Mouse (Mus musculus): ENCODE data around the gene Por. TPM values are rescaled to one million over a fixed set of nuclear protein-coding genes. Genes with fewer than 3 reads are reported as not detected.

The Por gene
- total RNA-seq, 1 experiment = 125 TPM

DNA sequence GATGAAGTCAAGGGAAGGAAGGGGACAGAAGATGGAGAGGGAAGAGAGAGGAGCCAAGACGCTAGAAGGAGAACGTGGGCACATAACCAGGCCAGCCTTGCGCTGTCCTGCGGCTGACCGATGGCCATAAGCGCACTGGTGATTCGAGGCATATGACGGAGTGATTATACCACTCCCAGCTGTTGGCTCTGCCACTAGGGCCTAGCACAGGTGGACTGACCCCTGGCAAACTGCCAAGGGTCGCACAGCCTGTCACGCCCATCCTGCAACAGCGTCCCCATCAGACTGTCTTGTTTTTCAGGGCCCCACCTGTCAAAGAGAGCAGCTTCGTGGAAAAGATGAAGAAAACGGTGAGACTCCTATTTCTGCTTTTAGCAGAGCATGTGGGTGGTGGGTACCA, 58.5 kb downstream of the Por start:
- no peak overlapping the region for H3K4me3 ChIP-seq (ENCODE audit: insufficient read depth in 1 of 2, low read depth in 1 of 2, low read length in 2 of 2, poor library complexity in 1 of 2, severe bottlenecking in 1 of 2)
- DNase-seq (ENCODE audit: low read depth, low spot score) = no peak
- in situ Hi-C loops (cut with MboI; ENCODE audit: low sequenced_read_pairs in 2 of 2, unreplicated experiment in 2 of 2) = no loop called here
- H3K9me3 ChIP-seq (ENCODE audit: control insufficient read depth, insufficient read depth, low read depth, low read length) = no peaks in the 10 kb centered on the region
- H3K9ac ChIP-seq (ENCODE audit: insufficient read depth, low read depth, low read length, poor library complexity, severe bottlenecking) = no peak overlapping the region
- no peak overlapping the region for H3K27ac ChIP-seq (ENCODE audit: insufficient read depth, low read depth, low read length, poor library complexity, severe bottlenecking)
- peaks cover 43% of the 10 kb centered on the region for H3K36me3 ChIP-seq (ENCODE audit: control insufficient read depth, insufficient read depth, low read length, poor library complexity, severe bottlenecking)
- H3K4me1 ChIP-seq (ENCODE audit: control insufficient read depth in 2 of 2, insufficient read depth in 2 of 2, low read length in 2 of 2, poor library complexity in 1 of 2) = peaks cover 0 to 18% of the 10 kb centered on the region in 2 experiments; a peak in 2 of 4 replicates
- TF ChIP-seq ZC3H11A (IDR thresholded peaks at IDR 0.05; ENCODE audit: borderline replicate concordance, low read depth, low read length) = no peak
- TF ChIP-seq CHD2 (IDR thresholded peaks at IDR 0.05; ENCODE audit: low read depth, low read length) = no peak
- TF ChIP-seq ZNF384 (IDR thresholded peaks at IDR 0.05; ENCODE audit: low read depth, low read length) = no peak
- no peak for TF ChIP-seq HCFC1 (IDR thresholded peaks at IDR 0.05; ENCODE audit: borderline replicate concordance, insufficient read depth, low read length)
- no peak for TF ChIP-seq MAFK (IDR thresholded peaks at IDR 0.05; ENCODE audit: insufficient read depth, low read depth, low read length)

- no peak for TF ChIP-seq HCFC1 (IDR thresholded peaks at IDR 0.05; ENCODE audit: borderline replicate concordance, insufficient read depth, low read length)
- TF ChIP-seq CHD2 (IDR thresholded peaks at IDR 0.05; ENCODE audit: low read depth, low read length) = no peak
- TF ChIP-seq ZNF384 (IDR thresholded peaks at IDR 0.05; ENCODE audit: low read depth, low read length) = no peak
- TF ChIP-seq MAFK (IDR thresholded peaks at IDR 0.05; ENCODE audit: insufficient read depth, low read depth, low read length) = no peak
- TF ChIP-seq ZC3H11A (IDR thresholded peaks at IDR 0.05; ENCODE audit: borderline replicate concordance, low read depth, low read length) = no peak
- Histone ChIP-seq H3K4me1 (ENCODE audit: control insufficient read depth in 2 of 2, insufficient read depth in 2 of 2, low read length in 2 of 2, poor library complexity in 1 of 2) (peaks cover under 1 to 20% of the 10 kb centered on the region in 2 experiments; a peak in 3 of 4 replicates), H3K36me3 (ENCODE audit: control insufficient read depth, insufficient read depth, low read length, poor library complexity, severe bottlenecking) (peaks cover 49% of the 10 kb centered on the region), H3K9ac (ENCODE audit: insufficient read depth, low read depth, low read length, poor library complexity, severe bottlenecking) (no peak overlapping the region), H3K9me3 (ENCODE audit: control insufficient read depth, insufficient read depth, low read depth, low read length) (no peaks in the 10 kb centered on the region), H3K27ac (ENCODE audit: insufficient read depth, low read depth, low read length, poor library complexity, severe bottlenecking) (no peak overlapping the region), H3K4me3 (ENCODE audit: insufficient read depth in 1 of 2, low read depth in 1 of 2, low read length in 2 of 2, poor library complexity in 1 of 2, severe bottlenecking in 1 of 2) (no peak overlapping the region)
- in situ Hi-C loops (cut with MboI; ENCODE audit: low sequenced_read_pairs in 2 of 2, unreplicated experiment in 2 of 2) = no loop called here
- DNase-seq (ENCODE audit: low read depth, low spot score) = no peak
Measured at GRCm38 (mm10) chr5:135729351-135729750, 59.5 kb downstream of the Por start.

GRCm38 (mm10) chr5:135730278-135730677, 60.4 kb downstream of the Por start:
- no peaks in the 10 kb centered on the region for H3K9me3 ChIP-seq (ENCODE audit: control insufficient read depth, insufficient read depth, low read depth, low read length)
- peaks cover 56% of the 10 kb centered on the region for H3K36me3 ChIP-seq (ENCODE audit: control insufficient read depth, insufficient read depth, low read length, poor library complexity, severe bottlenecking)
- H3K27ac ChIP-seq (ENCODE audit: insufficient read depth, low read depth, low read length, poor library complexity, severe bottlenecking) = no peak overlapping the region
- DNase-seq (ENCODE audit: low read depth, low spot score) = no peak
- in situ Hi-C loops (cut with MboI; ENCODE audit: low sequenced_read_pairs in 2 of 2, unreplicated experiment in 2 of 2) = no loop called here
- TF ChIP-seq HCFC1 (IDR thresholded peaks at IDR 0.05; ENCODE audit: borderline replicate concordance, insufficient read depth, low read length) (no peak), MAFK (IDR thresholded peaks at IDR 0.05; ENCODE audit: insufficient read depth, low read depth, low read length) (no peak), ZC3H11A (IDR thresholded peaks at IDR 0.05; ENCODE audit: borderline replicate concordance, low read depth, low read length) (no peak), ZNF384 (IDR thresholded peaks at IDR 0.05; ENCODE audit: low read depth, low read length) (no peak), CHD2 (IDR thresholded peaks at IDR 0.05; ENCODE audit: low read depth, low read length) (no peak)
- peaks cover 2 to 14% of the 10 kb centered on the region in 2 experiments; a peak in 3 of 4 replicates for H3K4me1 ChIP-seq (ENCODE audit: control insufficient read depth in 2 of 2, insufficient read depth in 2 of 2, low read length in 2 of 2, poor library complexity in 1 of 2)
- no peak overlapping the region for H3K4me3 ChIP-seq (ENCODE audit: insufficient read depth in 1 of 2, low read depth in 1 of 2, low read length in 2 of 2, poor library complexity in 1 of 2, severe bottlenecking in 1 of 2)
- H3K9ac ChIP-seq (ENCODE audit: insufficient read depth, low read depth, low read length, poor library complexity, severe bottlenecking) = no peak overlapping the region

GRCm38 (mm10) chr5:135730916-135731315, 61.1 kb downstream of the Por start:
- H3K4me3 ChIP-seq (ENCODE audit: insufficient read depth in 1 of 2, low read depth in 1 of 2, low read length in 2 of 2, poor library complexity in 1 of 2, severe bottlenecking in 1 of 2) = no peak overlapping the region
- peaks cover 62% of the 10 kb centered on the region for H3K36me3 ChIP-seq (ENCODE audit: control insufficient read depth, insufficient read depth, low read length, poor library complexity, severe bottlenecking)
- TF ChIP-seq ZNF384 (IDR thresholded peaks at IDR 0.05; ENCODE audit: low read depth, low read length) (no peak), MAFK (IDR thresholded peaks at IDR 0.05; ENCODE audit: insufficient read depth, low read depth, low read length) (no peak), CHD2 (IDR thresholded peaks at IDR 0.05; ENCODE audit: low read depth, low read length) (no peak), ZC3H11A (IDR thresholded peaks at IDR 0.05; ENCODE audit: borderline replicate concordance, low read depth, low read length) (no peak), HCFC1 (IDR thresholded peaks at IDR 0.05; ENCODE audit: borderline replicate concordance, insufficient read depth, low read length) (no peak)
- no peak for DNase-seq (ENCODE audit: low read depth, low spot score)
- H3K27ac ChIP-seq (ENCODE audit: insufficient read depth, low read depth, low read length, poor library complexity, severe bottlenecking) = no peak overlapping the region
- peaks cover 2 to 14% of the 10 kb centered on the region in 2 experiments; a peak in 2 of 4 replicates for H3K4me1 ChIP-seq (ENCODE audit: control insufficient read depth in 2 of 2, insufficient read depth in 2 of 2, low read length in 2 of 2, poor library complexity in 1 of 2)
- no peak overlapping the region for H3K9ac ChIP-seq (ENCODE audit: insufficient read depth, low read depth, low read length, poor library complexity, severe bottlenecking)
- in situ Hi-C loops (cut with MboI; ENCODE audit: low sequenced_read_pairs in 2 of 2, unreplicated experiment in 2 of 2) = no loop called here
- no peaks in the 10 kb centered on the region for H3K9me3 ChIP-seq (ENCODE audit: control insufficient read depth, insufficient read depth, low read depth, low read length)
